Mouse (Mus musculus): Measurements from ENCODE around the gene Rin3. TPM values are rescaled to one million over a fixed set of nuclear protein-coding genes. Genes with fewer than 3 reads are reported as not detected.

Gene Rin3
- total RNA-seq, 4 experiments from 2014 or later: 2.7 to 5.3 (median 4.9) TPM

- DNase-seq (ENCODE audit: low spot score in 2 of 2): no peak
These were observed 18.7 kb downstream of the Rin3 start for GRCm38 (mm10) chr12:102301585-102301984.

GRCm38 (mm10) chr12:102302322-102302721, 19.5 kb downstream of the Rin3 start:
- DNase-seq (ENCODE audit: low spot score in 2 of 2): no peak

GRCm38 (mm10) chr12:102302831-102303351, 20.0 kb downstream of the Rin3 start:
- DNase-seq (ENCODE audit: low spot score in 2 of 2): no peak

- DNase-seq (ENCODE audit: low spot score in 2 of 2): no peak
These were observed 21.0 kb downstream of the Rin3 start for GRCm38 (mm10) chr12:102303867-102304266.

- no peak for DNase-seq (ENCODE audit: low spot score in 2 of 2)
These were observed 22.4 kb downstream of the Rin3 start for GRCm38 (mm10) chr12:102305069-102305836.

GRCm38 (mm10) chr12:102308001-102308456, 25.2 kb downstream of the Rin3 start:
- DNase-seq (ENCODE audit: low spot score in 2 of 2): no peak

GRCm38 (mm10) chr12:102308457-102309011, 25.7 kb downstream of the Rin3 start:
- peak; percentile 27 to 82 for DNase-seq (ENCODE audit: low spot score in 2 of 2)

GRCm38 (mm10) chr12:102309099-102309799, 26.4 kb downstream of the Rin3 start:
- no peak for DNase-seq (ENCODE audit: low spot score in 2 of 2)

GRCm38 (mm10) chr12:102309800-102310195, 26.9 kb downstream of the Rin3 start:
- DNase-seq (ENCODE audit: low spot score in 2 of 2): no peak

- DNase-seq (ENCODE audit: low spot score in 2 of 2): no peak
These were observed 27.4 kb downstream of the Rin3 start for GRCm38 (mm10) chr12:102310261-102310660.

- no peak for DNase-seq (ENCODE audit: low spot score in 2 of 2)
These were observed 28.6 kb downstream of the Rin3 start for GRCm38 (mm10) chr12:102311454-102311853.

GRCm38 (mm10) chr12:102319150-102319549, 36.3 kb downstream of the Rin3 start:
- no peak for DNase-seq (ENCODE audit: low spot score in 2 of 2)

GRCm38 (mm10) chr12:102319899-102320298, 37.1 kb downstream of the Rin3 start:
- no peak for DNase-seq (ENCODE audit: low spot score in 2 of 2)

- DNase-seq (ENCODE audit: low spot score in 2 of 2): no peak
These were observed 37.5 kb downstream of the Rin3 start for GRCm38 (mm10) chr12:102320322-102320721.

GRCm38 (mm10) chr12:102321064-102321728, 38.3 kb downstream of the Rin3 start:
- DNase-seq (ENCODE audit: low spot score in 2 of 2): no peak

GRCm38 (mm10) chr12:102321855-102322254, 39.0 kb downstream of the Rin3 start:
- no peak for DNase-seq (ENCODE audit: low spot score in 2 of 2)

GRCm38 (mm10) chr12:102323392-102323791, 40.5 kb downstream of the Rin3 start:
- DNase-seq (ENCODE audit: low spot score in 2 of 2): no peak

- DNase-seq (ENCODE audit: low spot score in 2 of 2): no peak
These were observed 41.5 kb downstream of the Rin3 start for GRCm38 (mm10) chr12:102324156-102324885.

GRCm38 (mm10) chr12:102324886-102325220, 42.0 kb downstream of the Rin3 start:
- DNase-seq (ENCODE audit: low spot score in 2 of 2): no peak

GRCm38 (mm10) chr12:102326753-102327340, 44.0 kb downstream of the Rin3 start:
- DNase-seq (ENCODE audit: low spot score in 2 of 2): no peak

GRCm38 (mm10) chr12:102327525-102327924, 44.7 kb downstream of the Rin3 start:
- DNase-seq (ENCODE audit: low spot score in 2 of 2): no peak

Measured in left cerebral cortex, adult 8-10 months (tissue).